Mouse (Mus musculus): ENCODE measurements around the gene Pitpnc1.

GRCm38 (mm10) chr11:107340793-107341192, 129.7 kb downstream of the Pitpnc1 start:
- no peak for TF ChIP-seq CTCF (IDR thresholded peaks at IDR 0.05; ENCODE audit: low read depth)
- no peak for TF ChIP-seq EP300 (optimal IDR thresholded peaks at IDR 0.05)

Measured in stomach, postnatal 0 days (tissue).